Mouse (Mus musculus): ENCODE data around the gene Chp2. TPM values are rescaled to one million over a fixed set of nuclear protein-coding genes. Genes with fewer than 3 reads are reported as not detected.

The Chp2 gene
- 3.3 TPM for polyA plus RNA-seq (2015; fragmentation: Illumina TruSeq; extraction: RNeasy Lipid Tissue Mini Kit (QIAGEN cat#74804); ENCODE audit: insufficient read depth, low replicate concordance)

GRCm38 (mm10) chr7:122219315-122219801, at the start of gene Chp2:
Gene Chp2 (plus strand): TSS chr7:122219496.

DNA sequence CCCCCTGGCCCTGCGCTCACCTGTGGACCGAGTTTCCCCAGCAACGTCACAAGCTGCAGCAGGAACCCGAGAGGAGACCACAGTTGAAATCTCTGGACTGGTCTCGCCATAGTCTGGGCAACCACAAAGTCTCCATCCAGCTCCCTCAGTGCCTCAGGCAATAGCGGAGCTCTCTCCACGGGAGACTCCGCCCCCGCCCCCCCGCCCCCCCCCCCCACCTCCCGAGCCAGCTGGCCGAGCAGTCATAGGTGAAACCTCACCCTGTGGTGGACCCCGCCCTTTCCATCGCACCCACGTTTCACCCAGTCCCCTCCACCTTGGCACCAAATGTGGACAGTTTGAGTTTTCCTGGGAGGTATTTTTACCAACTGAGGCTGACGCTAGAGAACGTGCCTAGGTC, 33.3 kb upstream of the Chp2 start, which contains the start of gene Ern2:
TSS of gene Ern2 (minus strand) at position 165 of the 400 bp plus-strand sequence.

Other genes with a start within 250 kb of the Chp2 start
- gene Cog7, start 237.8 kb upstream of the Chp2 start, polyA plus RNA-seq (2015; fragmentation: Illumina TruSeq; extraction: RNeasy Lipid Tissue Mini Kit (QIAGEN cat#74804); ENCODE audit: insufficient read depth, low replicate concordance) = 8.5 TPM
- 105 TPM for gene Gga2, start 198.3 kb upstream of the Chp2 start, polyA plus RNA-seq (2015; fragmentation: Illumina TruSeq; extraction: RNeasy Lipid Tissue Mini Kit (QIAGEN cat#74804); ENCODE audit: insufficient read depth, low replicate concordance)
- gene Ubfd1, start 152.3 kb upstream of the Chp2 start, polyA plus RNA-seq (2015; fragmentation: Illumina TruSeq; extraction: RNeasy Lipid Tissue Mini Kit (QIAGEN cat#74804); ENCODE audit: insufficient read depth, low replicate concordance) = 43.3 TPM
- gene Ears2, start 152.2 kb upstream of the Chp2 start, polyA plus RNA-seq (2015; fragmentation: Illumina TruSeq; extraction: RNeasy Lipid Tissue Mini Kit (QIAGEN cat#74804); ENCODE audit: insufficient read depth, low replicate concordance) = 8.6 TPM
- gene Ndufab1, start 117.6 kb upstream of the Chp2 start, polyA plus RNA-seq (2015; fragmentation: Illumina TruSeq; extraction: RNeasy Lipid Tissue Mini Kit (QIAGEN cat#74804); ENCODE audit: insufficient read depth, low replicate concordance) = 174 TPM
- 12.9 TPM for gene Palb2, start 86.5 kb upstream of the Chp2 start, polyA plus RNA-seq (2015; fragmentation: Illumina TruSeq; extraction: RNeasy Lipid Tissue Mini Kit (QIAGEN cat#74804); ENCODE audit: insufficient read depth, low replicate concordance)
- 159 TPM for gene Dctn5, start 86.5 kb upstream of the Chp2 start, polyA plus RNA-seq (2015; fragmentation: Illumina TruSeq; extraction: RNeasy Lipid Tissue Mini Kit (QIAGEN cat#74804); ENCODE audit: insufficient read depth, low replicate concordance)
- gene Plk1, start 60.1 kb upstream of the Chp2 start, polyA plus RNA-seq (2015; fragmentation: Illumina TruSeq; extraction: RNeasy Lipid Tissue Mini Kit (QIAGEN cat#74804); ENCODE audit: insufficient read depth, low replicate concordance) = 6.0 TPM
- gene Ern2, start 33.3 kb upstream of the Chp2 start, polyA plus RNA-seq (2015; fragmentation: Illumina TruSeq; extraction: RNeasy Lipid Tissue Mini Kit (QIAGEN cat#74804); ENCODE audit: insufficient read depth, low replicate concordance) = not detected
- 432 TPM for gene Prkcb, start 69.3 kb downstream of the Chp2 start, polyA plus RNA-seq (2015; fragmentation: Illumina TruSeq; extraction: RNeasy Lipid Tissue Mini Kit (QIAGEN cat#74804); ENCODE audit: insufficient read depth, low replicate concordance)

All from spleen, adult 10 weeks (tissue).